Mouse (Mus musculus): ENCODE data around the gene Vax1. TPM values are rescaled to one million over a fixed set of nuclear protein-coding genes. Genes with fewer than 3 reads are reported as not detected.

Vax1 gene
- not detected in 2 replicates for polyA plus RNA-seq (2015; fragmentation: Nextera tagmentation; extraction: Ambion mirVana)

GRCm38 (mm10) chr19:59169936-59170765 lies at the start of gene Vax1:
Gene Vax1 (minus strand): TSS chr19:59170056.
- no peak within 1 kb of the TSS for H3K27ac ChIP-seq (replicated peaks)
- peak within 1 kb of the TSS; percentile 10; the same call in 1 of the 2 replicates for H3K4me3 ChIP-seq (replicated peaks)
- no peak within 1 kb of the TSS for H3K9ac ChIP-seq
- peaks cover 6% of the 10 kb centered on the region; the same call in 1 of the 2 replicates for H3K4me1 ChIP-seq (replicated peaks)
- 1% methylated on average over 54 of the region's 54 CpGs for WGBS (ENCODE audit: insufficient replicate concordance)
- peaks cover 98% of the 10 kb centered on the region for H3K27me3 ChIP-seq
- H3K9me3 ChIP-seq (replicated peaks) = no peaks in the 10 kb centered on the region
- no peaks in the 10 kb centered on the region for H3K36me3 ChIP-seq (replicated peaks)
- H3K4me2 ChIP-seq = peak within 1 kb of the TSS; percentile 36
- ATAC-seq (ENCODE audit: insufficient read depth) = no peak

- Histone ChIP-seq H3K27me3 (peaks cover 4% of the 10 kb centered on the region; the same call in 1 of the 2 replicates), H3K4me1 (replicated peaks) (no peaks in the 10 kb centered on the region), H3K27ac (replicated peaks) (no peak within 1 kb of the TSS), H3K4me3 (replicated peaks) (no peak within 1 kb of the TSS), H3K36me3 (replicated peaks) (no peaks in the 10 kb centered on the region), H3K9ac (no peak within 1 kb of the TSS), H3K9me3 (replicated peaks) (no peaks in the 10 kb centered on the region), H3K4me2 (no peak within 1 kb of the TSS)
- WGBS (ENCODE audit: insufficient replicate concordance) = 73% methylated on average over 8 of the region's 8 CpGs
- ATAC-seq (ENCODE audit: insufficient read depth) = no peak
Observed at GRCm38 (mm10) chr19:59218991-59219390, 49.1 kb upstream of the Vax1 start, which contains the start of gene Kcnk18. Gene Kcnk18 (plus strand): TSS chr19:59219214.

GRCm38 (mm10) chr19:59216891-59217290 lies 47.0 kb upstream of the Vax1 start:
- peaks cover 4% of the 10 kb centered on the region; the same call in 1 of the 2 replicates for H3K27me3 ChIP-seq
- WGBS (ENCODE audit: insufficient replicate concordance) = 52% methylated on average over 3 of the region's 3 CpGs
- no peak for ATAC-seq (ENCODE audit: insufficient read depth)
- H3K4me2 ChIP-seq = no peak overlapping the region
- H3K36me3 ChIP-seq (replicated peaks) = no peaks in the 10 kb centered on the region
- H3K4me3 ChIP-seq (replicated peaks) = no peak overlapping the region
- no peaks in the 10 kb centered on the region for H3K9me3 ChIP-seq (replicated peaks)
- no peak overlapping the region for H3K27ac ChIP-seq (replicated peaks)
- H3K4me1 ChIP-seq (replicated peaks) = no peaks in the 10 kb centered on the region
- no peak overlapping the region for H3K9ac ChIP-seq

GRCm38 (mm10) chr19:59208986-59209385 lies 39.1 kb upstream of the Vax1 start:
- no peak for ATAC-seq (ENCODE audit: insufficient read depth)
- H3K4me2 ChIP-seq = no peak overlapping the region
- WGBS (ENCODE audit: insufficient replicate concordance) = 41% methylated on average over 2 of the region's 2 CpGs
- no peak overlapping the region for H3K4me3 ChIP-seq (replicated peaks)
- H3K27me3 ChIP-seq = peaks cover 13% of the 10 kb centered on the region; the same call in 1 of the 2 replicates
- no peak overlapping the region for H3K9ac ChIP-seq
- no peaks in the 10 kb centered on the region for H3K9me3 ChIP-seq (replicated peaks)
- H3K36me3 ChIP-seq (replicated peaks) = no peaks in the 10 kb centered on the region
- no peak overlapping the region for H3K27ac ChIP-seq (replicated peaks)
- no peaks in the 10 kb centered on the region for H3K4me1 ChIP-seq (replicated peaks)

GRCm38 (mm10) chr19:59208475-59208874 lies 38.6 kb upstream of the Vax1 start:
- no peak for ATAC-seq (ENCODE audit: insufficient read depth)
- Histone ChIP-seq H3K9me3 (replicated peaks) (no peaks in the 10 kb centered on the region), H3K36me3 (replicated peaks) (no peaks in the 10 kb centered on the region), H3K4me1 (replicated peaks) (no peaks in the 10 kb centered on the region), H3K27me3 (peaks cover 13% of the 10 kb centered on the region; the same call in 1 of the 2 replicates), H3K4me3 (replicated peaks) (no peak overlapping the region), H3K4me2 (no peak overlapping the region), H3K27ac (replicated peaks) (no peak overlapping the region), H3K9ac (no peak overlapping the region)
- WGBS (ENCODE audit: insufficient replicate concordance) = 23% methylated on average over 5 of the region's 5 CpGs

GRCm38 (mm10) chr19:59198161-59198560 lies 28.3 kb upstream of the Vax1 start:
- 26% methylated on average over 7 of the region's 7 CpGs for WGBS (ENCODE audit: insufficient replicate concordance)
- Histone ChIP-seq H3K27ac (replicated peaks) (no peak overlapping the region), H3K4me1 (replicated peaks) (0 out of 2 replicates have a peak, but pooled peaks cover 5% of the 10 kb centered on the region), H3K9me3 (replicated peaks) (no peaks in the 10 kb centered on the region), H3K36me3 (replicated peaks) (no peaks in the 10 kb centered on the region), H3K9ac (no peak overlapping the region), H3K27me3 (peaks cover 56% of the 10 kb centered on the region), H3K4me3 (replicated peaks) (no peak overlapping the region), H3K4me2 (no peak overlapping the region)
- ATAC-seq (ENCODE audit: insufficient read depth) = no peak

- H3K4me3 ChIP-seq (replicated peaks) = no peak overlapping the region
- peaks cover 76% of the 10 kb centered on the region for H3K27me3 ChIP-seq
- H3K9me3 ChIP-seq (replicated peaks) = no peaks in the 10 kb centered on the region
- no peaks in the 10 kb centered on the region for H3K36me3 ChIP-seq (replicated peaks)
- H3K4me1 ChIP-seq (replicated peaks) = 0 out of 2 replicates have a peak, but pooled peaks cover 5% of the 10 kb centered on the region
- no peak for ATAC-seq (ENCODE audit: insufficient read depth)
- H3K4me2 ChIP-seq = no peak overlapping the region
- 4% methylated on average over 15 of the region's 15 CpGs for WGBS (ENCODE audit: insufficient replicate concordance)
- no peak overlapping the region for H3K9ac ChIP-seq
- H3K27ac ChIP-seq (replicated peaks) = no peak overlapping the region
Observed at GRCm38 (mm10) chr19:59196111-59196666, 26.3 kb upstream of the Vax1 start.

GRCm38 (mm10) chr19:59195181-59195770 lies 25.4 kb upstream of the Vax1 start:
- no peak overlapping the region for H3K4me2 ChIP-seq
- H3K9me3 ChIP-seq (replicated peaks) = no peaks in the 10 kb centered on the region
- no peaks in the 10 kb centered on the region for H3K36me3 ChIP-seq (replicated peaks)
- no peak overlapping the region for H3K27ac ChIP-seq (replicated peaks)
- no peak overlapping the region for H3K4me3 ChIP-seq (replicated peaks)
- 11% methylated on average over 9 of the region's 9 CpGs for WGBS (ENCODE audit: insufficient replicate concordance)
- H3K4me1 ChIP-seq (replicated peaks) = 0 out of 2 replicates have a peak, but pooled peaks cover 5% of the 10 kb centered on the region
- H3K27me3 ChIP-seq = peaks cover 85% of the 10 kb centered on the region
- H3K9ac ChIP-seq = no peak overlapping the region
- ATAC-seq (ENCODE audit: insufficient read depth) = no peak

- no peaks in the 10 kb centered on the region for H3K9me3 ChIP-seq (replicated peaks)
- no peak for ATAC-seq (ENCODE audit: insufficient read depth)
- peak overlapping the region; percentile 20; the same call in 1 of the 2 replicates for H3K4me2 ChIP-seq
- H3K4me3 ChIP-seq (replicated peaks) = peak overlapping the region; percentile 12; the same call in 1 of the 2 replicates
- H3K27ac ChIP-seq (replicated peaks) = no peak overlapping the region
- WGBS (ENCODE audit: insufficient replicate concordance) = 2% methylated on average over 50 of the region's 50 CpGs
- H3K9ac ChIP-seq = no peak overlapping the region
- 0 out of 2 replicates have a peak, but pooled peaks cover 5% of the 10 kb centered on the region for H3K4me1 ChIP-seq (replicated peaks)
- H3K27me3 ChIP-seq = peaks cover 91% of the 10 kb centered on the region
- H3K36me3 ChIP-seq (replicated peaks) = no peaks in the 10 kb centered on the region
Observed at GRCm38 (mm10) chr19:59193986-59194820, 24.3 kb upstream of the Vax1 start.

GRCm38 (mm10) chr19:59193456-59193855 lies 23.6 kb upstream of the Vax1 start:
- Histone ChIP-seq H3K4me3 (replicated peaks) (no peak overlapping the region), H3K4me1 (replicated peaks) (0 out of 2 replicates have a peak, but pooled peaks cover 5% of the 10 kb centered on the region), H3K4me2 (no peak overlapping the region), H3K9me3 (replicated peaks) (no peaks in the 10 kb centered on the region), H3K27ac (replicated peaks) (no peak overlapping the region), H3K9ac (no peak overlapping the region), H3K36me3 (replicated peaks) (no peaks in the 10 kb centered on the region), H3K27me3 (peaks cover 95% of the 10 kb centered on the region)
- no peak for ATAC-seq (ENCODE audit: insufficient read depth)
- under 1% methylated on average over 10 of the region's 10 CpGs for WGBS (ENCODE audit: insufficient replicate concordance)

All from liver, embryonic 15.5 days (tissue).